ENCODE assay signal across 8 mouse cellular contexts in genomic region chr6:149141393-149142173, GRCm38 (mm10). TPM values are rescaled to one million over a fixed set of nuclear protein-coding genes. Genes with fewer than 3 reads are reported as not detected.
DNase-seq lines count a peak whose midpoint lies in the region; ATAC-seq and TF ChIP-seq lines count a peak whose summit lies in the region.

No protein-coding gene starts in this region.

- peak overlapping the region; percentile 51; the same call in 1 of the 2 replicates for H3K27ac ChIP-seq in ES-Bruce4 (ENCODE audit: insufficient read depth, low read length)
- H3K27ac ChIP-seq in forebrain, embryonic 12.5 days = no peak overlapping the region
- H3K27ac ChIP-seq in heart, postnatal 0 days (ENCODE audit: low read depth) = peak overlapping the region; percentile 69
- peak overlapping the region; percentile 74 for H3K27ac ChIP-seq in liver, embryonic 15.5 days (replicated peaks)
- H3K27ac ChIP-seq in neural tube, embryonic 11.5 days (ENCODE audit: low read depth, low read length) = no peak overlapping the region
- peak overlapping the region; percentile 86 for H3K27ac ChIP-seq in stomach, embryonic 16.5 days (ENCODE audit: low read length)

- H3K4me3 ChIP-seq in ES-Bruce4 (ENCODE audit: low read depth, low read length) = peak overlapping the region; percentile 92
- H3K4me3 ChIP-seq in forebrain, embryonic 12.5 days (replicated peaks) = peak overlapping the region; percentile 46
- peak overlapping the region; percentile 55 for H3K4me3 ChIP-seq in heart, postnatal 0 days (ENCODE audit: low read depth, low read length)
- peak overlapping the region; percentile 61 for H3K4me3 ChIP-seq in liver, embryonic 15.5 days (replicated peaks)
- peak overlapping the region; percentile 29 for H3K4me3 ChIP-seq in neural tube, embryonic 11.5 days (ENCODE audit: low read depth, low read length)
- H3K4me3 ChIP-seq in stomach, embryonic 16.5 days (replicated peaks; ENCODE audit: low read length) = peak overlapping the region; percentile 62

- TF ChIP-seq CTCF in ES-Bruce4 (IDR thresholded peaks at IDR 0.05; ENCODE audit: low read depth, low read length) = no peak
- TF ChIP-seq CTCF in heart, postnatal 0 days (IDR thresholded peaks at IDR 0.05; ENCODE audit: low read depth) = no peak

- WGBS in forebrain, embryonic 12.5 days = 5% methylated on average over 36 of the region's 36 CpGs
- 4% methylated on average over 36 of the region's 36 CpGs for WGBS in heart, postnatal 0 days
- WGBS in liver, embryonic 15.5 days (ENCODE audit: insufficient replicate concordance) = 2% methylated on average over 36 of the region's 36 CpGs
- WGBS in neural tube, embryonic 11.5 days = 7% methylated on average over 36 of the region's 36 CpGs
- 4% methylated on average over 36 of the region's 36 CpGs for WGBS in stomach, embryonic 16.5 days

- DNase-seq in c-Kit-positive CD71-positive TER-119-positive erythroid progenitor cells, embryonic 14.5 days (ENCODE audit: low spot score) = peak; percentile 88
- peak; percentile 83 for DNase-seq in heart, postnatal 0 days (ENCODE audit: low spot score)
- peak; percentile 88 to 90 for DNase-seq in kidney, postnatal 36 days
- DNase-seq in neural tube, embryonic 11.5 days (ENCODE audit: low spot score) = peak; percentile 85

- H3K27me3 ChIP-seq in ES-Bruce4 (ENCODE audit: control insufficient read depth, insufficient read depth, low read length, poor library complexity, severe bottlenecking) = no peaks in the 10 kb centered on the region
- H3K27me3 ChIP-seq in forebrain, embryonic 12.5 days = no peaks in the 10 kb centered on the region
- no peaks in the 10 kb centered on the region for H3K27me3 ChIP-seq in heart, postnatal 0 days (ENCODE audit: control insufficient read depth, insufficient read depth, low read length)
- H3K27me3 ChIP-seq in liver, embryonic 15.5 days = no peaks in the 10 kb centered on the region
- H3K27me3 ChIP-seq in neural tube, embryonic 11.5 days (ENCODE audit: control insufficient read depth, insufficient read depth, low read length) = no peaks in the 10 kb centered on the region
- H3K27me3 ChIP-seq in stomach, embryonic 16.5 days (ENCODE audit: control insufficient read depth, insufficient read depth, low read length) = no peaks in the 10 kb centered on the region

- ATAC-seq in forebrain, embryonic 12.5 days (ENCODE audit: low FRiP score) = peak; percentile 89
- ATAC-seq in heart, postnatal 0 days (ENCODE audit: insufficient read depth, low read depth) = peak; percentile 97
- ATAC-seq in liver, embryonic 15.5 days (ENCODE audit: insufficient read depth) = peak; percentile 98
- ATAC-seq in neural tube, embryonic 11.5 days (ENCODE audit: insufficient read depth, low FRiP score, low TSS enrichment) = peak; percentile 91
- peak; percentile 96 for ATAC-seq in stomach, embryonic 16.5 days (ENCODE audit: insufficient read depth, low FRiP score)

- peaks cover 9% of the 10 kb centered on the region for H3K36me3 ChIP-seq in ES-Bruce4 (ENCODE audit: control insufficient read depth, insufficient read depth, low read length, poor library complexity, severe bottlenecking)
- peaks cover 11% of the 10 kb centered on the region; the same call in 1 of the 2 replicates for H3K36me3 ChIP-seq in forebrain, embryonic 12.5 days (replicated peaks)
- H3K36me3 ChIP-seq in heart, postnatal 0 days (replicated peaks; ENCODE audit: control insufficient read depth, insufficient read depth, low read length) = 0 out of 2 replicates have a peak, but pooled peaks cover 13% of the 10 kb centered on the region
- H3K36me3 ChIP-seq in liver, embryonic 15.5 days (replicated peaks) = peaks cover 8% of the 10 kb centered on the region
- H3K36me3 ChIP-seq in neural tube, embryonic 11.5 days (ENCODE audit: control insufficient read depth, insufficient read depth, low read length) = no peaks in the 10 kb centered on the region
- H3K36me3 ChIP-seq in stomach, embryonic 16.5 days (ENCODE audit: control insufficient read depth, insufficient read depth, low read length) = peaks cover 16% of the 10 kb centered on the region

- H3K9ac ChIP-seq in ES-Bruce4 (ENCODE audit: low read depth, poor library complexity, severe bottlenecking) = peak overlapping the region; percentile 92
- peak overlapping the region; percentile 54 for H3K9ac ChIP-seq in forebrain, embryonic 12.5 days
- peak overlapping the region; percentile 62 for H3K9ac ChIP-seq in heart, postnatal 0 days (replicated peaks; ENCODE audit: low read depth, low read length)
- peak overlapping the region; percentile 59 for H3K9ac ChIP-seq in liver, embryonic 15.5 days
- H3K9ac ChIP-seq in neural tube, embryonic 11.5 days (ENCODE audit: low read length) = peak overlapping the region; percentile 44
- peak overlapping the region; percentile 80 for H3K9ac ChIP-seq in stomach, embryonic 16.5 days (ENCODE audit: low read length)

- peak; percentile 66; the same call in 1 of the 2 replicates for TF ChIP-seq EP300 in ES-Bruce4 (IDR thresholded peaks at IDR 0.05; ENCODE audit: insufficient read depth, low read depth, low read length)
- no peak for TF ChIP-seq EP300 in heart, postnatal 0 days (IDR thresholded peaks at IDR 0.05; ENCODE audit: low read depth)

- TF ChIP-seq POLR2A in ES-Bruce4 (IDR thresholded peaks at IDR 0.05; ENCODE audit: insufficient read depth, low read length) = peak; percentile 29

- H3K4me1 ChIP-seq in ES-Bruce4 (ENCODE audit: control insufficient read depth, insufficient read depth, low read length) = no peaks in the 10 kb centered on the region
- peaks cover 9% of the 10 kb centered on the region; the same call in 1 of the 2 replicates for H3K4me1 ChIP-seq in forebrain, embryonic 12.5 days
- H3K4me1 ChIP-seq in heart, postnatal 0 days (ENCODE audit: control insufficient read depth, insufficient read depth) = no peaks in the 10 kb centered on the region
- H3K4me1 ChIP-seq in liver, embryonic 15.5 days (replicated peaks) = peaks cover 20% of the 10 kb centered on the region
- no peaks in the 10 kb centered on the region; the same call in 1 of the 2 replicates for H3K4me1 ChIP-seq in neural tube, embryonic 11.5 days (ENCODE audit: control insufficient read depth, insufficient read depth, low read length)
- peaks cover 8% of the 10 kb centered on the region for H3K4me1 ChIP-seq in stomach, embryonic 16.5 days (ENCODE audit: control insufficient read depth, insufficient read depth, low read length)

- peak overlapping the region; percentile 66 for H3K4me2 ChIP-seq in forebrain, embryonic 12.5 days
- peak overlapping the region; percentile 72 for H3K4me2 ChIP-seq in heart, postnatal 0 days (ENCODE audit: low read depth, low read length)
- peak overlapping the region; percentile 65 for H3K4me2 ChIP-seq in liver, embryonic 15.5 days
- H3K4me2 ChIP-seq in neural tube, embryonic 11.5 days (ENCODE audit: low read depth) = peak overlapping the region; percentile 49
- peak overlapping the region; percentile 65 for H3K4me2 ChIP-seq in stomach, embryonic 16.5 days (ENCODE audit: low read depth, low read length)

- H3K9me3 ChIP-seq in ES-Bruce4 (replicated peaks; ENCODE audit: control insufficient read depth, insufficient read depth, low read length, poor library complexity, severe bottlenecking) = no peaks in the 10 kb centered on the region
- no peaks in the 10 kb centered on the region for H3K9me3 ChIP-seq in forebrain, embryonic 12.5 days
- H3K9me3 ChIP-seq in heart, postnatal 0 days (replicated peaks; ENCODE audit: control insufficient read depth, low read length) = no peaks in the 10 kb centered on the region
- no peaks in the 10 kb centered on the region for H3K9me3 ChIP-seq in liver, embryonic 15.5 days (replicated peaks)
- H3K9me3 ChIP-seq in neural tube, embryonic 11.5 days (ENCODE audit: control insufficient read depth, low read length) = no peaks in the 10 kb centered on the region
- 0 out of 2 replicates have a peak, but pooled peaks cover 3% of the 10 kb centered on the region for H3K9me3 ChIP-seq in stomach, embryonic 16.5 days (replicated peaks; ENCODE audit: control insufficient read depth, low read length)

RNA-seq across cellular contexts. Expression of gene Etfbkmt, which starts 1.9 kb away (rescaled TPM):
- 24.5 and 25.8 TPM in 2 replicates for polyA plus RNA-seq in ES-Bruce4 (2011; ENCODE audit: insufficient read depth, insufficient read length, low read depth, missing spikeins)
- 8.4 and 9.7 TPM in 2 replicates for polyA plus RNA-seq in forebrain, embryonic 12.5 days (2016; fragmentation: Nextera tagmentation; extraction: Ambion mirVana)
- total RNA-seq in heart, postnatal 0 days (2014; rRNA removed; ENCODE audit: low replicate concordance) = 21.8 and 31.7 TPM in 2 replicates
- polyA plus RNA-seq in heart, postnatal 0 days (2015; fragmentation: Nextera tagmentation; extraction: Ambion mirVana) = 19.9 and 22.4 TPM in 2 replicates
- 11.4 and 12.3 TPM in 2 replicates for polyA plus RNA-seq in liver, embryonic 15.5 days (2015; fragmentation: Nextera tagmentation; extraction: Ambion mirVana)
- 8.2 and 8.4 TPM in 2 replicates for polyA plus RNA-seq in neural tube, embryonic 11.5 days (2014; fragmentation: Nextera tagmentation; extraction: Ambion mirVana)
- 18.1 and 19.3 TPM in 2 replicates for polyA plus RNA-seq in stomach, embryonic 16.5 days (2015; fragmentation: Nextera tagmentation; extraction: Ambion mirVana)

RNA-seq across cellular contexts. Expression of gene Gm10203, which starts 11.6 kb away (rescaled TPM):
- polyA plus RNA-seq in ES-Bruce4 (2011; ENCODE audit: insufficient read depth, insufficient read length, low read depth, missing spikeins) = not detected in 2 replicates
- polyA plus RNA-seq in forebrain, embryonic 12.5 days (2016; fragmentation: Nextera tagmentation; extraction: Ambion mirVana) = not detected in 2 replicates
- not detected in 2 replicates for total RNA-seq in heart, postnatal 0 days (2014; rRNA removed; ENCODE audit: low replicate concordance)
- not detected in 2 replicates for polyA plus RNA-seq in heart, postnatal 0 days (2015; fragmentation: Nextera tagmentation; extraction: Ambion mirVana)
- polyA plus RNA-seq in liver, embryonic 15.5 days (2015; fragmentation: Nextera tagmentation; extraction: Ambion mirVana) = not detected in 2 replicates
- polyA plus RNA-seq in neural tube, embryonic 11.5 days (2014; fragmentation: Nextera tagmentation; extraction: Ambion mirVana) = not detected in 2 replicates
- polyA plus RNA-seq in stomach, embryonic 16.5 days (2015; fragmentation: Nextera tagmentation; extraction: Ambion mirVana) = not detected in 2 replicates

RNA-seq across cellular contexts. Expression of gene Dennd5b, which starts 40.1 kb away (rescaled TPM):
- 13.2 and 14.3 TPM in 2 replicates for polyA plus RNA-seq in ES-Bruce4 (2011; ENCODE audit: insufficient read depth, insufficient read length, low read depth, missing spikeins)
- 18.1 and 18.8 TPM in 2 replicates for polyA plus RNA-seq in forebrain, embryonic 12.5 days (2016; fragmentation: Nextera tagmentation; extraction: Ambion mirVana)
- total RNA-seq in heart, postnatal 0 days (2014; rRNA removed; ENCODE audit: low replicate concordance) = 25.5 and 29.1 TPM in 2 replicates
- 5.4 and 5.6 TPM in 2 replicates for polyA plus RNA-seq in heart, postnatal 0 days (2015; fragmentation: Nextera tagmentation; extraction: Ambion mirVana)
- 3.8 and 4.2 TPM in 2 replicates for polyA plus RNA-seq in liver, embryonic 15.5 days (2015; fragmentation: Nextera tagmentation; extraction: Ambion mirVana)
- 14.6 and 16.3 TPM in 2 replicates for polyA plus RNA-seq in neural tube, embryonic 11.5 days (2014; fragmentation: Nextera tagmentation; extraction: Ambion mirVana)
- 3.9 and 4.5 TPM in 2 replicates for polyA plus RNA-seq in stomach, embryonic 16.5 days (2015; fragmentation: Nextera tagmentation; extraction: Ambion mirVana)

RNA-seq across cellular contexts. Expression of gene Amn1, which starts 46.9 kb away (rescaled TPM):
- 26.2 and 30.4 TPM in 2 replicates for polyA plus RNA-seq in ES-Bruce4 (2011; ENCODE audit: insufficient read depth, insufficient read length, low read depth, missing spikeins)
- 74.9 and 76.1 TPM in 2 replicates for polyA plus RNA-seq in forebrain, embryonic 12.5 days (2016; fragmentation: Nextera tagmentation; extraction: Ambion mirVana)
- total RNA-seq in heart, postnatal 0 days (2014; rRNA removed; ENCODE audit: low replicate concordance) = 21.3 and 39.8 TPM in 2 replicates
- polyA plus RNA-seq in heart, postnatal 0 days (2015; fragmentation: Nextera tagmentation; extraction: Ambion mirVana) = 23.8 and 29.9 TPM in 2 replicates
- 5.3 and 5.6 TPM in 2 replicates for polyA plus RNA-seq in liver, embryonic 15.5 days (2015; fragmentation: Nextera tagmentation; extraction: Ambion mirVana)
- 61.7 and 63.1 TPM in 2 replicates for polyA plus RNA-seq in neural tube, embryonic 11.5 days (2014; fragmentation: Nextera tagmentation; extraction: Ambion mirVana)
- polyA plus RNA-seq in stomach, embryonic 16.5 days (2015; fragmentation: Nextera tagmentation; extraction: Ambion mirVana) = 21.4 and 24.1 TPM in 2 replicates

Comparison
In these comparisons a context has a peak if more than half of its experiments do, and no peak if none do; other contexts are left out.
1. H3K27ac ChIP-seq: peak in ES-Bruce4 (single experiment), heart, postnatal 0 days (single experiment), liver, embryonic 15.5 days (single experiment) and stomach, embryonic 16.5 days (single experiment); none in forebrain, embryonic 12.5 days (single experiment) and neural tube, embryonic 11.5 days (single experiment).
2. H3K4me3 ChIP-seq: peak in every context shown above with its lines; median percentile 92 in ES-Bruce4; 62 in stomach, embryonic 16.5 days; 61 in liver, embryonic 15.5 days; 55 in heart, postnatal 0 days; 46 in forebrain, embryonic 12.5 days; 29 in neural tube, embryonic 11.5 days.
3. Peak in every context shown above with its lines, with median percentiles within 50 percentile points of each other: H3K9ac ChIP-seq, DNase-seq, ATAC-seq and H3K4me2 ChIP-seq.